Mouse (Mus musculus) testis, adult 2 months (tissue): ENCODE data around the gene Gtf3c1.

Experiments
- CTCF ChIP-seq: fragments of 200-500 bp; IDR thresholded peaks from 2 replicates; pipeline ENCODE4 v1.5.1; 2012; ENCODE audit warnings: low read depth, mild to moderate bottlenecking, inconsistent platforms, low read length, moderate library complexity; ENCODE audit not compliant: control insufficient read depth, insufficient read depth, insufficient replicate concordance
- POLR2A ChIP-seq: fragments of 200-500 bp; IDR thresholded peaks from 2 replicates; pipeline ENCODE4 v1.6.1; 2012; ENCODE audit warnings: low read depth, mild to moderate bottlenecking, inconsistent platforms, low read length, moderate library complexity; ENCODE audit not compliant: control insufficient read depth

GRCm38 (mm10) chr7:125620077-125620476, 87.5 kb downstream of the Gtf3c1 start:
- TF ChIP-seq CTCF (no peak), POLR2A (no peak)
